Mouse (Mus musculus) liver, embryonic 14.5 days (tissue): Measurements from ENCODE around the gene Mt3. TPM values are rescaled to one million over a fixed set of nuclear protein-coding genes. Genes with fewer than 3 reads are reported as not detected.

Experiments
- ATAC-seq: fragments of 200-750 bp; cut with Nextera tagmentation; 2 replicates; pipeline ENCODE4 v1.8.0; 2017; ENCODE audit warnings: moderate number of reproducible peaks, mild to moderate bottlenecking, moderate library complexity; ENCODE audit not compliant: insufficient read depth
- DNase-seq, 3 experiments: peaks; one replicate each; pipeline ENCODE4 v3.0.0-alpha.2; 2012 to 2013; ENCODE audit warnings: low read depth in 3 of 3, low spot score in 3 of 3
- H3K27ac ChIP-seq: fragments of 300-500 bp; sonication (generic); 2 replicates; pipeline ENCODE4 v1.5.1; 2014; ENCODE audit warnings: moderate library complexity, mild to moderate bottlenecking, control low read depth, inconsistent platforms
- H3K27me3 ChIP-seq: fragments of 300-500 bp; sonication (generic); 2 replicates; pipeline ENCODE4 v1.6.1; 2014; ENCODE audit warnings: mild to moderate bottlenecking, low read length, moderate library complexity; ENCODE audit not compliant: control insufficient read depth, insufficient read depth
- H3K36me3 ChIP-seq: fragments of 300-500 bp; sonication (generic); replicated peaks from 2 replicates; pipeline ENCODE4 v1.6.1; 2014; ENCODE audit warnings: low read depth; ENCODE audit not compliant: control insufficient read depth, insufficient read depth
- H3K4me1 ChIP-seq, 2 experiments: fragments of 200-500 bp in 1 of 2; fragments of 300-500 bp in 1 of 2; sonication (generic) in 1 of 2; replicated peaks; 2 replicates each; pipeline ENCODE4 v1.6.1; 2012 to 2014; ENCODE audit warnings: antibody characterized with exemption in 1 of 2, inconsistent platforms in 1 of 2, low read length in 1 of 2; ENCODE audit not compliant: control insufficient read depth in 2 of 2, insufficient read depth in 2 of 2
- H3K4me2 ChIP-seq: fragments of 300-500 bp; sonication (generic); 2 replicates; pipeline ENCODE4 v1.6.1; 2014; ENCODE audit warnings: low read depth, mild to moderate bottlenecking, control low read depth, moderate library complexity
- H3K4me3 ChIP-seq, 2 experiments: fragments of 200-500 bp in 1 of 2; fragments of 300-500 bp in 1 of 2; sonication (generic) in 1 of 2; 2 replicates each; pipeline ENCODE4 v1.5.1; 2012 to 2014; ENCODE audit warnings: low read depth in 2 of 2, low read length in 2 of 2, mild to moderate bottlenecking in 2 of 2, control low read depth in 1 of 2, inconsistent platforms in 1 of 2, moderate library complexity in 1 of 2; ENCODE audit not compliant: insufficient read depth in 1 of 2
- H3K9ac ChIP-seq: fragments of 300-500 bp; sonication (generic); replicated peaks from 2 replicates; pipeline ENCODE4 v1.6.1; 2014; ENCODE audit warnings: mild to moderate bottlenecking, control low read depth, moderate library complexity
- H3K9me3 ChIP-seq: fragments of 300-500 bp; sonication (generic); 2 replicates; pipeline ENCODE4 v1.6.1; 2016; ENCODE audit warnings: low read length, mixed read lengths; ENCODE audit not compliant: control insufficient read depth
- CTCF ChIP-seq: IDR thresholded peaks from 2 replicates; pipeline ENCODE4 v1.5.1; 2016; ENCODE audit warnings: antibody characterized with exemption, low read depth, control low read depth
- EP300 ChIP-seq: IDR thresholded peaks from 2 replicates; pipeline ENCODE4 v1.6.1; 2016; ENCODE audit warnings: antibody characterized with exemption, low read depth
- whole genome bisulfite sequencing: fragments of 180-500 bp; shearing (Covaris S2); extraction: QIAGEN DNeasy Blood & Tissue Kit; methylation state at CpG from one replicate; pipeline ENCODE4 v1.1.7; 2014; ENCODE audit not compliant: insufficient replicate concordance; 5-methylcytosine and 5-hydroxymethylcytosine counted together
- polyA plus RNA-seq, 2 experiments: library from polyadenylated mRNA; depleted of rRNA in 1 of 2; stranded (reverse) in 1 of 2; unstranded in 1 of 2; fragments of >200 nt; fragmentation: Nextera tagmentation in 1 of 2; extraction: Ambion mirVana in 1 of 2; gene quantifications; 2 replicates each; pipeline versions ENCODE4 v1.2.1 to v1.2.3; 2012 to 2014

Gene Mt3
- polyA plus RNA-seq, 2 experiments: 0.10 TPM; not detected in 1

GRCm38 (mm10) chr8:94199202-94199869 lies 46.9 kb downstream of the Mt3 start:
- H3K4me1 ChIP-seq: no peaks in the 10 kb centered on the region
- no peaks in the 10 kb centered on the region for H3K27me3 ChIP-seq
- no peak; the same call in 1 of the 2 replicates for TF ChIP-seq EP300
- TF ChIP-seq CTCF: peak; percentile 85
- WGBS: 42% methylated on average over 10 of the region's 10 CpGs
- H3K9me3 ChIP-seq: no peaks in the 10 kb centered on the region
- H3K9ac ChIP-seq: no peak overlapping the region; the same call in 1 of the 2 replicates
- H3K4me3 ChIP-seq: no peak overlapping the region
- H3K36me3 ChIP-seq: no peaks in the 10 kb centered on the region
- DNase-seq (peak in 1 of 3 experiments; percentile 70), ATAC-seq (peak; percentile 43)
- H3K27ac ChIP-seq: no peak overlapping the region
- no peak overlapping the region for H3K4me2 ChIP-seq

Other genes starting within 250 kb of the Mt3 start
- 33.4 and 38.4 TPM in 2 replicates for gene Amfr, start 139.8 kb upstream of the Mt3 start, polyA plus RNA-seq (2012; rRNA removed)
- 50.0 and 53.1 TPM in 2 replicates for gene Amfr, start 139.8 kb upstream of the Mt3 start, polyA plus RNA-seq (2014; fragmentation: Nextera tagmentation; extraction: Ambion mirVana)
- gene Nudt21, start 115.6 kb upstream of the Mt3 start, polyA plus RNA-seq (2012; rRNA removed): 16.2 and 32.3 TPM in 2 replicates
- 94.6 and 95.2 TPM in 2 replicates for gene Nudt21, start 115.6 kb upstream of the Mt3 start, polyA plus RNA-seq (2014; fragmentation: Nextera tagmentation; extraction: Ambion mirVana)
- 2.1 and 3.2 TPM in 2 replicates for gene Ogfod1, start 115.4 kb upstream of the Mt3 start, polyA plus RNA-seq (2012; rRNA removed)
- gene Ogfod1, start 115.4 kb upstream of the Mt3 start, polyA plus RNA-seq (2014; fragmentation: Nextera tagmentation; extraction: Ambion mirVana): 4.0 and 5.3 TPM in 2 replicates
- 2.7 and 4.7 TPM in 2 replicates for gene Bbs2, start 53.7 kb upstream of the Mt3 start, polyA plus RNA-seq (2012; rRNA removed)
- 3.3 TPM in 2 replicates for gene Bbs2, start 53.7 kb upstream of the Mt3 start, polyA plus RNA-seq (2014; fragmentation: Nextera tagmentation; extraction: Ambion mirVana)
- 1.4 and 2.1 TPM in 2 replicates for gene Mt4, start 15.4 kb upstream of the Mt3 start, polyA plus RNA-seq (2012; rRNA removed)
- 1.7 and 1.8 TPM in 2 replicates for gene Mt4, start 15.4 kb upstream of the Mt3 start, polyA plus RNA-seq (2014; fragmentation: Nextera tagmentation; extraction: Ambion mirVana)
- 1,629 and 2,197 TPM in 2 replicates for gene Mt2, start 20.1 kb downstream of the Mt3 start, polyA plus RNA-seq (2012; rRNA removed)
- 1,576 and 1,601 TPM in 2 replicates for gene Mt2, start 20.1 kb downstream of the Mt3 start, polyA plus RNA-seq (2014; fragmentation: Nextera tagmentation; extraction: Ambion mirVana)
- 3,236 and 4,039 TPM in 2 replicates for gene Mt1, start 26.5 kb downstream of the Mt3 start, polyA plus RNA-seq (2012; rRNA removed)
- 5,334 and 6,015 TPM in 2 replicates for gene Mt1, start 26.5 kb downstream of the Mt3 start, polyA plus RNA-seq (2014; fragmentation: Nextera tagmentation; extraction: Ambion mirVana)
- 23.2 and 28.2 TPM in 2 replicates for gene Nup93, start 62.0 kb downstream of the Mt3 start, polyA plus RNA-seq (2012; rRNA removed)
- 38.7 and 43.2 TPM in 2 replicates for gene Nup93, start 62.0 kb downstream of the Mt3 start, polyA plus RNA-seq (2014; fragmentation: Nextera tagmentation; extraction: Ambion mirVana)
- 0.01 TPM in 1 of 2 replicates, not detected in the other for gene Slc12a3, start 176.6 kb downstream of the Mt3 start, polyA plus RNA-seq (2012; rRNA removed)
- 0.11 TPM in 1 of 2 replicates, not detected in the other for gene Slc12a3, start 176.6 kb downstream of the Mt3 start, polyA plus RNA-seq (2014; fragmentation: Nextera tagmentation; extraction: Ambion mirVana)
- gene Herpud1, start 233.8 kb downstream of the Mt3 start, polyA plus RNA-seq (2012; rRNA removed): 41.8 and 46.7 TPM in 2 replicates
- 83.2 and 86.5 TPM in 2 replicates for gene Herpud1, start 233.8 kb downstream of the Mt3 start, polyA plus RNA-seq (2014; fragmentation: Nextera tagmentation; extraction: Ambion mirVana)